Mouse (Mus musculus) ES-E14 (cell line): ENCODE measurements around the gene Pif1. TPM values are rescaled to one million over a fixed set of nuclear protein-coding genes. Genes with fewer than 3 reads are reported as not detected.

ENCODE experiments used
- DNase-seq: peaks from one replicate; pipeline ENCODE4 v3.0.0-alpha.2; 2013; ENCODE audit warnings: low read depth, low spot score
- H3K27ac ChIP-seq: 2 replicates; pipeline ENCODE4 v1.5.1; 2012; ENCODE audit warnings: low read depth, mild to moderate bottlenecking, low read length, moderate library complexity, mixed read lengths; ENCODE audit not compliant: poor library complexity, insufficient read depth, severe bottlenecking
- H3K36me3 ChIP-seq: 2 replicates; pipeline ENCODE4 v1.6.1; 2012; ENCODE audit warnings: mild to moderate bottlenecking, low read length, moderate library complexity, mixed read lengths; ENCODE audit not compliant: control insufficient read depth, poor library complexity, insufficient read depth, severe bottlenecking
- H3K4me1 ChIP-seq, 2 experiments: fragments of 150-350 bp in 1 of 2; sonication (generic) in 1 of 2; 2 replicates each; pipeline ENCODE4 v1.6.1; 2012; ENCODE audit warnings: low read length in 2 of 2, mild to moderate bottlenecking in 1 of 2, mixed read lengths in 1 of 2; ENCODE audit not compliant: control insufficient read depth in 2 of 2, insufficient read depth in 2 of 2, poor library complexity in 1 of 2
- H3K4me3 ChIP-seq, 2 experiments: fragments of 150-350 bp in 1 of 2; sonication (generic) in 1 of 2; 2 replicates each; pipeline ENCODE4 v1.5.1; 2012; ENCODE audit warnings: low read length in 2 of 2, low read depth in 1 of 2, mild to moderate bottlenecking in 1 of 2, mixed read lengths in 1 of 2; ENCODE audit not compliant: insufficient read depth in 1 of 2, poor library complexity in 1 of 2, severe bottlenecking in 1 of 2
- H3K9ac ChIP-seq: 2 replicates; pipeline ENCODE4 v1.6.1; 2012; ENCODE audit warnings: low read depth, mild to moderate bottlenecking, low read length, mixed read lengths; ENCODE audit not compliant: poor library complexity, insufficient read depth, severe bottlenecking
- H3K9me3 ChIP-seq: fragments of 150-350 bp; sonication (generic); 2 replicates; pipeline ENCODE4 v1.6.1; 2012; ENCODE audit warnings: low read depth, mild to moderate bottlenecking, low read length; ENCODE audit not compliant: control insufficient read depth, insufficient read depth
- CHD2 ChIP-seq: IDR thresholded peaks from 2 replicates; pipeline ENCODE4 v1.6.1; 2014; ENCODE audit warnings: mild to moderate bottlenecking, low read depth, low read length, inconsistent platforms
- HCFC1 ChIP-seq: IDR thresholded peaks from 2 replicates; pipeline ENCODE4 v1.6.1; 2012; ENCODE audit warnings: low read length, inconsistent platforms, borderline replicate concordance; ENCODE audit not compliant: insufficient read depth
- MAFK ChIP-seq: IDR thresholded peaks from 2 replicates; pipeline ENCODE4 v1.6.1; 2014; ENCODE audit warnings: mild to moderate bottlenecking, low read depth, low read length, inconsistent platforms; ENCODE audit not compliant: insufficient read depth
- ZC3H11A ChIP-seq: IDR thresholded peaks from 2 replicates; pipeline ENCODE4 v1.6.1; 2012; ENCODE audit warnings: low read depth, mild to moderate bottlenecking, inconsistent platforms, low read length, borderline replicate concordance
- ZNF384 ChIP-seq: IDR thresholded peaks from 2 replicates; pipeline ENCODE4 v1.6.1; 2012; ENCODE audit warnings: low read depth, low read length, inconsistent platforms
- in situ Hi-C, 2 experiments: fragments of 600-800 bp; cut with MboI; formaldehyde crosslinking; loops; one replicate each; pipeline ENCODE4 v1.15.1; 2025; ENCODE audit warnings: low sequenced_read_pairs in 2 of 2, inconsistent platforms in 1 of 2; ENCODE audit not compliant: unreplicated experiment in 2 of 2
- total RNA-seq: library from RNA; depleted of rRNA; stranded (reverse); fragments of 300-350 nt; gene quantifications from 2 replicates; pipeline ENCODE4 v1.2.3, GENCODE M21; 2012

Pif1 gene
- total RNA-seq, 1 experiment: 31.8 TPM

DNA sequence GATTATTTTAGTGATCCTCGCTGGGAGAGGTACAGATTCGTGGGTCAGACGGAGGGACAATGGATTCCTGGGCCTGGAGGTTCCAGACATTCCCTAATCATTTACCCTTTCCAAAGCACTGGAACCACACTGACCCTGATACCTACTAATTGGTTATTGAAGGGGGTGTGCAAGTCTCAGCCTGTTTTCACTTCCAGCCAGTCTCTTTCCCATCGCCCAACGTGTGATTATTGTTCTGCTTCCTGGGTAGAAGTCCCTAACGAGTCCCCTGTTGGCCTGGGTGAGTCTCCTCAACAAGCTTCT, 261 bp downstream of the Pif1 start:
- no peak for DNase-seq
- H3K27ac ChIP-seq: no peak overlapping the region
- H3K9me3 ChIP-seq: no peaks in the 10 kb centered on the region
- H3K36me3 ChIP-seq: peaks cover 20% of the 10 kb centered on the region
- H3K9ac ChIP-seq: peak overlapping the region; percentile 76
- no peak for TF ChIP-seq CHD2
- TF ChIP-seq ZC3H11A: no peak
- TF ChIP-seq ZNF384: no peak
- TF ChIP-seq HCFC1: no peak
- peaks cover 2 to 7% of the 10 kb centered on the region in 2 experiments; a peak in 2 of 4 replicates for H3K4me1 ChIP-seq
- in situ Hi-C loops: no loop called here
- peak overlapping the region; percentile 80 to 96 for H3K4me3 ChIP-seq

GRCm38 (mm10) chr9:65587573-65588358, 806 bp downstream of the Pif1 start:
- Histone ChIP-seq H3K27ac (no peak overlapping the region), H3K9ac (peak overlapping the region; percentile 76), H3K4me1 (peaks cover 5 to 7% of the 10 kb centered on the region in 2 experiments; a peak in 3 of 4 replicates), H3K9me3 (no peaks in the 10 kb centered on the region), H3K4me3 (peak overlapping the region; percentile 80 to 96), H3K36me3 (peaks cover 20% of the 10 kb centered on the region)
- DNase-seq: no peak
- no peak for TF ChIP-seq ZNF384
- no peak for TF ChIP-seq CHD2
- no peak for TF ChIP-seq ZC3H11A
- in situ Hi-C loops: no loop called here

GRCm38 (mm10) chr9:65589091-65589490, 2.1 kb downstream of the Pif1 start:
- no peaks in the 10 kb centered on the region for H3K9me3 ChIP-seq
- H3K36me3 ChIP-seq: peaks cover 25% of the 10 kb centered on the region
- peaks cover 3 to 12% of the 10 kb centered on the region in 2 experiments; a peak in 3 of 4 replicates for H3K4me1 ChIP-seq
- H3K9ac ChIP-seq: peak overlapping the region; percentile 21; the same call in 1 of the 2 replicates
- in situ Hi-C loops: no loop called here
- TF ChIP-seq MAFK (no peak), ZNF384 (no peak), CHD2 (no peak), ZC3H11A (no peak), HCFC1 (no peak)
- H3K4me3 ChIP-seq: peak overlapping the region; percentile 80 to 96
- DNase-seq: no peak
- H3K27ac ChIP-seq: no peak overlapping the region

DNA sequence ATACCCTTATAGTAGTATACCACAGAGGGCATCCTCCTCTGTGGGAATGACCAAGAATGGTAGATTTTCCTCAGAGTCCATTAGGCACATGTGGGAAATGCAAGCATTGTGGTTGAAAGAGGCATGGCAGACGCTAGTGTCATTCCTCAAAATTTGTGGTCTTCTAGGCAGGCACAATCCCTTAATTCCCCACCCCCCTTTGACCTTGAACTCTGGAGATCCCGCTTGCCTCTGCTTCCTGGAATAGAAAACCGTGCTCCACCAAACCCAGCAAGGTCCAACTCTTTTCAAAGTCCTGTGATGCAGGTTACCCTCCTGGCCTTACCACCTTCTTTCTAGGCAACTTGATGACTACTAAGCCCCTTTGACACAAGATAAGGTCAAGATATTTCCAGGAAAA, 5.8 kb downstream of the Pif1 start:
- H3K9ac ChIP-seq: peak overlapping the region; percentile 24; the same call in 1 of the 2 replicates
- DNase-seq: peak; percentile 40
- peak overlapping the region; percentile 86; the same call in 1 of the 2 replicates for H3K27ac ChIP-seq
- H3K4me1 ChIP-seq: peaks cover 3 to 15% of the 10 kb centered on the region in 2 experiments; a peak in 3 of 4 replicates
- H3K4me3 ChIP-seq: peak overlapping the region in 1 of 2 experiments; percentile 25; a peak in 1 of 4 replicates
- in situ Hi-C loops: no loop called here
- H3K9me3 ChIP-seq: no peaks in the 10 kb centered on the region
- peaks cover 34% of the 10 kb centered on the region for H3K36me3 ChIP-seq
- TF ChIP-seq ZNF384: no peak
- TF ChIP-seq MAFK: no peak
- TF ChIP-seq ZC3H11A: no peak
- no peak for TF ChIP-seq CHD2
- TF ChIP-seq HCFC1: no peak

- Histone ChIP-seq H3K36me3 (peaks cover 34% of the 10 kb centered on the region), H3K9ac (peak overlapping the region; percentile 46), H3K4me1 (peaks cover 3 to 15% of the 10 kb centered on the region in 2 experiments; a peak in 3 of 4 replicates), H3K27ac (peak overlapping the region; percentile 86), H3K4me3 (peak overlapping the region; percentile 25 to 44; a peak in 3 of 4 replicates), H3K9me3 (no peaks in the 10 kb centered on the region)
- TF ChIP-seq MAFK: no peak
- TF ChIP-seq CHD2: no peak
- TF ChIP-seq ZNF384: no peak
- peak; percentile 90 for DNase-seq
- in situ Hi-C loops: no loop called here
Measured at GRCm38 (mm10) chr9:65593596-65593995, 6.6 kb downstream of the Pif1 start.
